ENCODE assay signal across 27 mouse cellular contexts in genomic region chr8:116422826-116423225, GRCm38 (mm10).
DNase-seq lines count a peak whose midpoint lies in the region; ATAC-seq and TF ChIP-seq lines count a peak whose summit lies in the region.
"Had no signal": no experiment of that assay in that cellular context is flagged by ENCODE, and none has a peak within 500 bp of the region (broad histone marks: within the 10 kb centered on the region; RNA-seq: fewer than 3 reads in every experiment).

No protein-coding gene starts in this region.

- peak; percentile 65 for DNase-seq in lung, embryonic 14.5 days
- no peak for DNase-seq in lung, postnatal 36 days
- DNase-seq in midbrain, embryonic 11.5 days (ENCODE audit: low spot score, missing footprints), result peak; percentile 44
- DNase-seq in midbrain, embryonic 10.5 days (ENCODE audit: low spot score), result no peak
- peak; percentile 53 to 55 for DNase-seq in heart, postnatal 10 days
- DNase-seq in right cerebral cortex, postnatal 14 days, result no peak
- DNase-seq in yolk sac, embryonic 10.5 days (ENCODE audit: low spot score), result no peak
- DNase-seq: adrenal gland, postnatal 25 days; cerebellum, adult 18-20 months; cerebellum, postnatal 10 days; gastrocnemius, postnatal 25 days; kidney, adult 8-10 months; thymus, adult 18-20 months; thymus, postnatal 25 days had no signal

- H3K36me3 ChIP-seq in lung, embryonic 14.5 days (ENCODE audit: insufficient read depth), result no peaks in the 10 kb centered on the region
- no peaks in the 10 kb centered on the region for H3K36me3 ChIP-seq in midbrain, embryonic 11.5 days (ENCODE audit: control insufficient read depth, insufficient read depth, low read length)
- no peaks in the 10 kb centered on the region for H3K36me3 ChIP-seq in midbrain, embryonic 10.5 days
- H3K36me3 ChIP-seq: embryonic facial prominence, embryonic 13.5 days; forebrain, embryonic 10.5 days; forebrain, embryonic 15.5 days; hindbrain, embryonic 13.5 days; limb, embryonic 13.5 days; midbrain, embryonic 13.5 days; neural tube, embryonic 13.5 days had no signal

- no peaks in the 10 kb centered on the region for H3K4me1 ChIP-seq in lung, embryonic 14.5 days (ENCODE audit: insufficient read depth)
- no peaks in the 10 kb centered on the region for H3K4me1 ChIP-seq in midbrain, embryonic 11.5 days (ENCODE audit: control insufficient read depth, insufficient read depth, low read length)
- H3K4me1 ChIP-seq in midbrain, embryonic 10.5 days, result no peaks in the 10 kb centered on the region
- H3K4me1 ChIP-seq: embryonic facial prominence, embryonic 13.5 days; forebrain, embryonic 10.5 days; forebrain, embryonic 15.5 days; hindbrain, embryonic 13.5 days; limb, embryonic 13.5 days; midbrain, embryonic 13.5 days; neural tube, embryonic 13.5 days had no signal

- no peak overlapping the region for H3K9ac ChIP-seq in lung, embryonic 14.5 days
- no peak overlapping the region for H3K9ac ChIP-seq in midbrain, embryonic 11.5 days (ENCODE audit: low read length)
- H3K9ac ChIP-seq: embryonic facial prominence, embryonic 13.5 days; forebrain, embryonic 15.5 days; hindbrain, embryonic 13.5 days; limb, embryonic 13.5 days; midbrain, embryonic 13.5 days; neural tube, embryonic 13.5 days had no signal

- H3K9me3 ChIP-seq in lung, embryonic 14.5 days (ENCODE audit: low read depth, low read length), result no peaks in the 10 kb centered on the region
- no peaks in the 10 kb centered on the region for H3K9me3 ChIP-seq in midbrain, embryonic 11.5 days (ENCODE audit: control insufficient read depth, low read length)
- peaks cover 4% of the 10 kb centered on the region for H3K9me3 ChIP-seq in midbrain, embryonic 10.5 days (replicated peaks)
- H3K9me3 ChIP-seq: embryonic facial prominence, embryonic 13.5 days; forebrain, embryonic 10.5 days; forebrain, embryonic 15.5 days; hindbrain, embryonic 13.5 days; midbrain, embryonic 13.5 days had no signal

- H3K27me3 ChIP-seq in lung, embryonic 14.5 days (ENCODE audit: insufficient read depth, low read length), result no peaks in the 10 kb centered on the region
- H3K27me3 ChIP-seq in midbrain, embryonic 11.5 days (ENCODE audit: control insufficient read depth, insufficient read depth, low read length), result no peaks in the 10 kb centered on the region
- H3K27me3 ChIP-seq in midbrain, embryonic 10.5 days (ENCODE audit: low read depth, poor library complexity, severe bottlenecking), result no peaks in the 10 kb centered on the region
- H3K27me3 ChIP-seq: embryonic facial prominence, embryonic 13.5 days; forebrain, embryonic 15.5 days; hindbrain, embryonic 13.5 days; limb, embryonic 13.5 days; midbrain, embryonic 13.5 days; neural tube, embryonic 13.5 days had no signal

- H3K27ac ChIP-seq in lung, embryonic 14.5 days (ENCODE audit: low read depth), result no peak overlapping the region
- H3K27ac ChIP-seq in midbrain, embryonic 11.5 days (ENCODE audit: low read depth, low read length), result no peak overlapping the region
- no peak overlapping the region for H3K27ac ChIP-seq in midbrain, embryonic 10.5 days (replicated peaks)
- H3K27ac ChIP-seq: embryonic facial prominence, embryonic 13.5 days; forebrain, embryonic 10.5 days; forebrain, embryonic 15.5 days; heart, adult 2 months; hindbrain, embryonic 13.5 days; kidney, postnatal 0 days; limb, embryonic 13.5 days; midbrain, embryonic 13.5 days; neural tube, embryonic 13.5 days; stomach, postnatal 0 days had no signal

- no peak overlapping the region for H3K4me3 ChIP-seq in lung, embryonic 14.5 days (ENCODE audit: low read depth, low read length)
- H3K4me3 ChIP-seq in midbrain, embryonic 11.5 days (ENCODE audit: low read depth, low read length), result no peak overlapping the region
- H3K4me3 ChIP-seq in midbrain, embryonic 10.5 days, result no peak overlapping the region
- H3K4me3 ChIP-seq: embryonic facial prominence, embryonic 13.5 days; forebrain, embryonic 10.5 days; forebrain, embryonic 15.5 days; heart, adult 2 months; hindbrain, embryonic 13.5 days; limb, embryonic 13.5 days; midbrain, embryonic 13.5 days; neural tube, embryonic 13.5 days had no signal

- no peak overlapping the region for H3K4me2 ChIP-seq in lung, embryonic 14.5 days
- no peak overlapping the region for H3K4me2 ChIP-seq in midbrain, embryonic 11.5 days
- H3K4me2 ChIP-seq: embryonic facial prominence, embryonic 13.5 days; forebrain, embryonic 15.5 days; hindbrain, embryonic 13.5 days; limb, embryonic 13.5 days; liver, embryonic 11.5 days; midbrain, embryonic 13.5 days; neural tube, embryonic 13.5 days had no signal

- intact Hi-C loops in heart, postnatal 10 days (cut with DNase I), result no loop called here

- TF ChIP-seq CTCF in lung, embryonic 14.5 days (IDR thresholded peaks at IDR 0.05; ENCODE audit: low read depth), result no peak

- peak; percentile 24; the same call in 1 of the 2 replicates for ATAC-seq in lung, embryonic 14.5 days (ENCODE audit: insufficient read depth)
- no peak for ATAC-seq in midbrain, embryonic 11.5 days (ENCODE audit: low FRiP score)
- ATAC-seq: CD4-positive, CD25-positive, alpha-beta regulatory T cell, adult 4 months; forebrain, embryonic 15.5 days; intestine, embryonic 16.5 days; midbrain, embryonic 13.5 days had no signal

- 38% methylated on average over 6 of the region's 6 CpGs for WGBS in lung, embryonic 14.5 days
- 78% methylated on average over 6 of the region's 6 CpGs for whole genome bisulfite sequencing in midbrain, embryonic 11.5 days
- 81% methylated on average over 6 of the region's 6 CpGs for WGBS in midbrain, embryonic 10.5 days

Comparison
In these comparisons a context has a peak if more than half of its experiments do, and no peak if none do; other contexts are left out.
1. DNase-seq: peak in lung, embryonic 14.5 days (single experiment), midbrain, embryonic 11.5 days (single experiment) and heart, postnatal 10 days (2 of 2); none in lung, postnatal 36 days (single experiment), midbrain, embryonic 10.5 days (single experiment), right cerebral cortex, postnatal 14 days (single experiment) and yolk sac, embryonic 10.5 days (single experiment).